8 mouse cellular contexts compared by ENCODE assay signal in the genomic region with DNA sequence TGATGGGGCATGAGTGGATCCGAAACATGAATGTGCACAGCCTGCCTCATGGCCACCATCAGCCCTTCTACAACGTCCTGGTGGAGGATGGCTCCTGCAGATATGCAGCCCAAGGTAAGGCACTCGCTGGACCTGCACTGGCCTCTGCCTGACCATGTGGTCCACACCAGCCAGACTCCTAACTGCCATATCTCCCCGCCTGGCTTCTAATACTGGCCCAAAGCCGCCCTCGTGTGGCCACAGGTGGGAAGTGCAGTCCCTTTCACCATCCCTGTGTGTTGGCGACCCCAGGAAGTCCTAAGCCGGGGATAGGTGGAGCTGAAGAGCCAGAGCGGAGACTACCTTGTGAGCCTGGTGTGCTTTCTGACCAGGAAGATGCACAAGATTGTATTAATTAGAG. TPM values are rescaled to one million over a fixed set of nuclear protein-coding genes. Genes with fewer than 3 reads are reported as not detected.
DNase-seq lines count a peak whose midpoint lies in the region; ATAC-seq and TF ChIP-seq lines count a peak whose summit lies in the region.

No protein-coding gene starts in this region.

- H3K4me1 ChIP-seq in heart, adult 2 months (ENCODE audit: control insufficient read depth, insufficient read depth, low read length): no peaks in the 10 kb centered on the region; the same call in 1 of the 2 replicates

- no peaks in the 10 kb centered on the region for H3K27me3 ChIP-seq in heart, adult 2 months (ENCODE audit: control insufficient read depth, insufficient read depth, low read length)

- H3K4me3 ChIP-seq in heart, adult 2 months: no peak overlapping the region

- peak; percentile 97 for TF ChIP-seq CTCF in heart, adult 2 months (IDR thresholded peaks at IDR 0.05)

- no peak overlapping the region for H3K27ac ChIP-seq in heart, adult 2 months

- H3K79me2 ChIP-seq in heart, adult 2 months (replicated peaks; ENCODE audit: control insufficient read depth, insufficient read depth, low read length): no peaks in the 10 kb centered on the region

- TF ChIP-seq EP300 in heart, adult 2 months (IDR thresholded peaks at IDR 0.05; ENCODE audit: insufficient read depth, low read depth, low read length): 0 out of 2 replicates have a peak, but pooled peaks have one; percentile 52

- DNase-seq in adipocyte (ENCODE audit: low spot score): peak; percentile 70
- peak; percentile 85 for DNase-seq in embryo, embryonic 10.5 days (ENCODE audit: low spot score)
- peak; percentile 60 to 80 for DNase-seq in heart, adult 2 months
- peak; percentile 86 for DNase-seq in kidney, postnatal 10 days
- peak; percentile 45 to 55 for DNase-seq in lung, adult 18-20 months
- peak; percentile 71 for DNase-seq in ovary, postnatal 36 days (ENCODE audit: low spot score)
- DNase-seq in urinary bladder, postnatal 25 days (ENCODE audit: low spot score): peak; percentile 65

- intact Hi-C loops in heart, adult 2 months (cut with DNase I): loop anchor here (5.0 kb wide), 1 partner anchor 65 kb away; no protein-coding TSS in a partner anchor

- H3K9ac ChIP-seq in heart, adult 2 months (ENCODE audit: low read depth, low read length): no peak overlapping the region

- 33% methylated on average over 9 of the region's 9 CpGs for WGBS in heart, adult 2 months

- no peak for TF ChIP-seq POLR2A in heart, adult 2 months (IDR thresholded peaks at IDR 0.05; ENCODE audit: insufficient read depth, low read depth, low read length)

- no peaks in the 10 kb centered on the region for H3K36me3 ChIP-seq in heart, adult 2 months (ENCODE audit: control insufficient read depth, insufficient read depth, low read length)

- peak; percentile 62 for ATAC-seq in CD4-positive, CD25-positive, alpha-beta regulatory T cell, adult 4 months

RNA-seq across cellular contexts. Expression of a gene that starts 25.5 kb away (rescaled TPM):
- 1 to 10 TPM; 2.9 to 7.7 TPM for polyA plus RNA-seq in CD4-positive, CD25-positive, alpha-beta regulatory T cell, adult 4 months (2017; shearing (Covaris generic))
- total RNA-seq in heart, adult 2 months (2021): 100 to 1,000 TPM; 200 to 231 TPM
- polyA plus RNA-seq in heart, adult 2 months (2012; rRNA removed): 125 and 164 TPM in 2 replicates

RNA-seq across cellular contexts. Expression of a gene that starts 25.5 kb away (rescaled TPM):
- polyA plus RNA-seq in CD4-positive, CD25-positive, alpha-beta regulatory T cell, adult 4 months (2017; shearing (Covaris generic)): 10 to 100 TPM in 1 of 2 experiments, 1 to 10 TPM in 1; 7.9 to 12.5 TPM
- 10 to 100 TPM; 34.1 to 37.8 TPM for total RNA-seq in heart, adult 2 months (2021)
- 33.6 and 38.5 TPM in 2 replicates for polyA plus RNA-seq in heart, adult 2 months (2012; rRNA removed)

Comparison
In these comparisons a context has a peak if more than half of its experiments do, and no peak if none do; other contexts are left out.
1. RNA of a gene that starts 25.5 kb away (polyA plus RNA-seq): 125 to 164 TPM in heart, adult 2 months; 2.9 to 7.7 TPM in CD4-positive, CD25-positive, alpha-beta regulatory T cell, adult 4 months; every median in the first group is over 10 times any median in the second.
2. Peak in every context shown above with its lines, with median percentiles within 50 percentile points of each other: DNase-seq.